ENCODE assay signal across 25 mouse cellular contexts in the genomic region with DNA sequence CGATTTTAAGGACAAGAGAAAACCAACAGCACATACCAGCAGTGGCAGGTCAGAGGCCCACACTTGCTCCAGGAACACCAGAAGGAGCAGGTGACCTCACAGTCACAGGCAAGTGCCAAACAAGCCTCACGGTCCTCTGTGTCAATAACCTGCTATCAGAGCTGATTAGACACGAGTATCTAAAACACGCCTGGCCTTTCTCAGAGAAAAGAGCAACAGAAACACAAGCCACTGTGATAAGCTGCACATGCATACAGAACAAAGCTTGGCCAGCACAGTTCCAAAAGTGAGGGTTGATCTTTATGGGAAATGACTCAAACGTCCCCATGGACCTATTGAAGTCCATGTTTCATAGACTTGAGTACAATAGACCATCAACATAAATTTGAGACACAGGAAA. TPM values are rescaled to one million over a fixed set of nuclear protein-coding genes. Genes with fewer than 3 reads are reported as not detected.
DNase-seq lines count a peak whose midpoint lies in the region; ATAC-seq and TF ChIP-seq lines count a peak whose summit lies in the region.
"Had no signal": no experiment of that assay in that cellular context is flagged by ENCODE, and none has a peak within 500 bp of the region (broad histone marks: within the 10 kb centered on the region; RNA-seq: fewer than 3 reads in every experiment).

No protein-coding gene starts in this region.

- no peak for TF ChIP-seq CTCF in lung, embryonic 14.5 days (IDR thresholded peaks at IDR 0.05; ENCODE audit: low read depth)

- no peaks in the 10 kb centered on the region for H3K9me3 ChIP-seq in lung, embryonic 14.5 days (ENCODE audit: low read depth, low read length)
- no peaks in the 10 kb centered on the region for H3K9me3 ChIP-seq in heart, embryonic 16.5 days (replicated peaks; ENCODE audit: control insufficient read depth, low read length)
- H3K9me3 ChIP-seq in stomach, embryonic 16.5 days (replicated peaks; ENCODE audit: control insufficient read depth, low read length): no peaks in the 10 kb centered on the region
- H3K9me3 ChIP-seq: forebrain, embryonic 13.5 days; limb, embryonic 15.5 days; midbrain, embryonic 13.5 days; neural tube, embryonic 15.5 days had no signal

- H3K36me3 ChIP-seq in lung, embryonic 14.5 days (ENCODE audit: insufficient read depth): no peaks in the 10 kb centered on the region
- no peaks in the 10 kb centered on the region for H3K36me3 ChIP-seq in heart, embryonic 16.5 days (ENCODE audit: control insufficient read depth, insufficient read depth)
- H3K36me3 ChIP-seq in stomach, embryonic 16.5 days (ENCODE audit: control insufficient read depth, insufficient read depth, low read length): no peaks in the 10 kb centered on the region
- H3K36me3 ChIP-seq: limb, embryonic 15.5 days; midbrain, embryonic 13.5 days; neural tube, embryonic 15.5 days had no signal

- H3K9ac ChIP-seq in lung, embryonic 14.5 days: no peak overlapping the region
- no peak overlapping the region for H3K9ac ChIP-seq in heart, embryonic 16.5 days (ENCODE audit: low read length)
- H3K9ac ChIP-seq in stomach, embryonic 16.5 days (ENCODE audit: low read length): no peak overlapping the region
- H3K9ac ChIP-seq: forebrain, embryonic 13.5 days; hindbrain, embryonic 14.5 days; limb, embryonic 15.5 days; midbrain, embryonic 13.5 days; neural tube, embryonic 15.5 days had no signal

- no peak overlapping the region for H3K4me3 ChIP-seq in lung, embryonic 14.5 days (ENCODE audit: low read depth, low read length)
- H3K4me3 ChIP-seq in heart, embryonic 16.5 days (ENCODE audit: low read length): no peak overlapping the region
- no peak overlapping the region for H3K4me3 ChIP-seq in stomach, embryonic 16.5 days (replicated peaks; ENCODE audit: low read length)
- H3K4me3 ChIP-seq: forebrain, embryonic 13.5 days; left cerebral cortex, adult 2 months; limb, embryonic 15.5 days; midbrain, embryonic 13.5 days; myocyte; neural tube, embryonic 15.5 days had no signal

- H3K4me2 ChIP-seq in lung, embryonic 14.5 days: no peak overlapping the region
- H3K4me2 ChIP-seq in heart, embryonic 16.5 days (ENCODE audit: low read depth, low read length): no peak overlapping the region; the same call in 1 of the 2 replicates
- H3K4me2 ChIP-seq in stomach, embryonic 16.5 days (ENCODE audit: low read depth, low read length): no peak overlapping the region
- H3K4me2 ChIP-seq: forebrain, embryonic 13.5 days; hindbrain, embryonic 14.5 days; limb, embryonic 15.5 days; midbrain, embryonic 13.5 days; neural tube, embryonic 15.5 days had no signal

- ATAC-seq in lung, embryonic 14.5 days (ENCODE audit: insufficient read depth): no peak
- ATAC-seq in heart, embryonic 16.5 days (replicated peaks; ENCODE audit: extremely low read depth, insufficient read depth, low FRiP score): peak; percentile 80
- peak; percentile 27; the same call in 1 of the 2 replicates for ATAC-seq in stomach, embryonic 16.5 days (ENCODE audit: insufficient read depth, low FRiP score)
- ATAC-seq: activated CD4-positive, CD25-positive, alpha-beta regulatory T cell, adult 4 months; forebrain, embryonic 13.5 days; midbrain, embryonic 13.5 days; Patski had no signal

- H3K27ac ChIP-seq in lung, embryonic 14.5 days (ENCODE audit: low read depth): 0 out of 2 replicates have a peak overlapping the region, but pooled peaks have one; percentile 33
- peak overlapping the region; percentile 68 for H3K27ac ChIP-seq in heart, embryonic 16.5 days (ENCODE audit: low read length)
- H3K27ac ChIP-seq in stomach, embryonic 16.5 days (ENCODE audit: low read length): no peak overlapping the region
- H3K27ac ChIP-seq: forebrain, embryonic 13.5 days; hindbrain, embryonic 14.5 days; kidney, postnatal 0 days; left cerebral cortex, adult 2 months; limb, embryonic 15.5 days; midbrain, embryonic 13.5 days; neural tube, embryonic 15.5 days had no signal

- H3K4me1 ChIP-seq in lung, embryonic 14.5 days (ENCODE audit: insufficient read depth): peaks cover 16% of the 10 kb centered on the region
- peaks cover 18% of the 10 kb centered on the region for H3K4me1 ChIP-seq in heart, embryonic 16.5 days (ENCODE audit: control insufficient read depth, insufficient read depth, low read length)
- H3K4me1 ChIP-seq in stomach, embryonic 16.5 days (ENCODE audit: control insufficient read depth, insufficient read depth, low read length): peaks cover 11% of the 10 kb centered on the region; the same call in 1 of the 2 replicates
- H3K4me1 ChIP-seq: midbrain, embryonic 13.5 days had no signal

- DNase-seq in lung, embryonic 14.5 days: no peak
- DNase-seq in lung, postnatal 14 days: no peak
- peak; percentile 30 to 35 for DNase-seq in heart, adult 9 months (ENCODE audit: low spot score in 2 of 2)
- DNase-seq in layer of hippocampus, postnatal 10 days (ENCODE audit: low spot score in 2 of 2): no peak
- DNase-seq in right cerebral cortex, postnatal 4 days: no peak
- DNase-seq: adrenal gland, postnatal 36 days; cerebellum, adult 8-10 months; kidney, adult 11 months; lung, adult 18-20 months; right cerebral cortex, postnatal 25 days; thymus, adult 2 months had no signal

- 36% methylated on average over 5 of the region's 5 CpGs for WGBS in lung, embryonic 14.5 days
- 12% methylated on average over 5 of the region's 5 CpGs for WGBS in heart, embryonic 16.5 days
- WGBS in stomach, embryonic 16.5 days: 48% methylated on average over 5 of the region's 5 CpGs

- H3K27me3 ChIP-seq in lung, embryonic 14.5 days (ENCODE audit: insufficient read depth, low read length): no peaks in the 10 kb centered on the region
- H3K27me3 ChIP-seq in heart, embryonic 16.5 days (ENCODE audit: control insufficient read depth, insufficient read depth, low read length): no peaks in the 10 kb centered on the region
- no peaks in the 10 kb centered on the region for H3K27me3 ChIP-seq in stomach, embryonic 16.5 days (ENCODE audit: control insufficient read depth, insufficient read depth, low read length)
- H3K27me3 ChIP-seq: forebrain, embryonic 13.5 days; limb, embryonic 15.5 days; midbrain, embryonic 13.5 days; neural tube, embryonic 15.5 days; Patski had no signal

RNA-seq across cellular contexts. Expression of a gene that starts 41.2 kb away (rescaled TPM):
- not detected in 2 replicates for polyA plus RNA-seq in lung, embryonic 14.5 days (2014; fragmentation: Nextera tagmentation; extraction: Ambion mirVana)
- not detected in 2 replicates for polyA plus RNA-seq in heart, embryonic 16.5 days (2015; fragmentation: Nextera tagmentation; extraction: Ambion mirVana)
- polyA plus RNA-seq in stomach, embryonic 16.5 days (2015; fragmentation: Nextera tagmentation; extraction: Ambion mirVana): not detected in 2 replicates
- not detected for total RNA-seq in layer of hippocampus, postnatal 10 days (2021)
- total RNA-seq: gastrocnemius, postnatal 4 days; layer of hippocampus, adult 18-20 months; left cerebral cortex, adult 2 months had no signal
- polyA plus RNA-seq: forebrain, embryonic 13.5 days; kidney, postnatal 0 days; limb, embryonic 15.5 days; midbrain, embryonic 13.5 days; myocyte; neural tube, embryonic 15.5 days; Patski; thymus, adult 2 months had no signal

Comparison
In these comparisons a context has a peak if more than half of its experiments do, and no peak if none do; other contexts are left out.
1. DNase-seq: peak in heart, adult 9 months (2 of 2); none in lung, embryonic 14.5 days (single experiment), lung, postnatal 14 days (single experiment), layer of hippocampus, postnatal 10 days (0 of 2) and right cerebral cortex, postnatal 4 days (single experiment).